Mouse (Mus musculus): ENCODE results near the gene Hipk1. TPM values are rescaled to one million over a fixed set of nuclear protein-coding genes. Genes with fewer than 3 reads are reported as not detected.

Hipk1 gene
- polyA plus RNA-seq, 1 experiment from 2014 or later, result 6.3 TPM

DNA sequence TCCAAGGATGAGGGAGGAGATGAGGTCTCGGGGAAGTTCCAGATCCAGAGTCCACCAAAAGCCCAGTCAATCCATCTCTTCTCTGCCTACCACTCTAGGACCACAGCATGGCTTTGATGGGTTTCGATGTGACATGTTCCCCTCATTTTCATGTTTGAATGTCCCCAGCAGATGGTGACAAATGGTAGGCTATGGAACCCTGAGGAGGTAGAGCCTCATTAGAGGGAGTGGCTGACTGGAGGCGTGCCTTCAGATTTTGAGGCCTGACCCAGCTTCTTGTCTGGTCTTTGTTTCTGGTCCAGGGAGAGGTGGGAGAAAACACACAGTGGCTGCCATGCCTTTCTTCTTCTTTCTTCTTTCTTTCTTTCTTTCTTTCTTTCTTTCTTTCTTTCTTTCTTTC lies 100.9 kb downstream of the Hipk1 start:
- no peaks in the 10 kb centered on the region for H3K36me3 ChIP-seq (ENCODE audit: control insufficient read depth, insufficient read depth, low read length)
- no peaks in the 10 kb centered on the region for H3K9me3 ChIP-seq (ENCODE audit: control insufficient read depth, low read length)
- no peak overlapping the region for H3K27ac ChIP-seq (ENCODE audit: low read length)
- no peaks in the 10 kb centered on the region for H3K4me1 ChIP-seq (ENCODE audit: control insufficient read depth, insufficient read depth, low read length)
- H3K4me3 ChIP-seq (ENCODE audit: low read length), result no peak overlapping the region
- H3K27me3 ChIP-seq (replicated peaks; ENCODE audit: control insufficient read depth, insufficient read depth, low read length), result no peaks in the 10 kb centered on the region
- no peak overlapping the region for H3K4me2 ChIP-seq (ENCODE audit: low read depth, low read length)
- H3K9ac ChIP-seq (ENCODE audit: low read depth, low read length), result no peak overlapping the region
- no peak for ATAC-seq
- 69% methylated on average over 3 of the region's 3 CpGs for WGBS

Other genes starting within 250 kb of the Hipk1 start
- gene Syt6, start 216.3 kb downstream of the Hipk1 start, polyA plus RNA-seq (2015; fragmentation: Nextera tagmentation; extraction: Ambion mirVana), result 0.62 and 0.72 TPM in 2 replicates
- 0.11 and 0.22 TPM in 2 replicates for gene Atg4a-ps, start 145.5 kb downstream of the Hipk1 start, polyA plus RNA-seq (2015; fragmentation: Nextera tagmentation; extraction: Ambion mirVana)
- 41.6 and 44.0 TPM in 2 replicates for gene Olfml3, start 53.6 kb downstream of the Hipk1 start, polyA plus RNA-seq (2015; fragmentation: Nextera tagmentation; extraction: Ambion mirVana)
- not detected in 2 replicates for gene Gm10964, start 52.2 kb downstream of the Hipk1 start, polyA plus RNA-seq (2015; fragmentation: Nextera tagmentation; extraction: Ambion mirVana)
- gene Dclre1b, start 17.9 kb upstream of the Hipk1 start, polyA plus RNA-seq (2015; fragmentation: Nextera tagmentation; extraction: Ambion mirVana), result 19.1 and 21.1 TPM in 2 replicates
- 21.0 and 21.8 TPM in 2 replicates for gene Ap4b1, start 18.0 kb upstream of the Hipk1 start, polyA plus RNA-seq (2015; fragmentation: Nextera tagmentation; extraction: Ambion mirVana)
- gene Gm43064, start 18.0 kb upstream of the Hipk1 start, polyA plus RNA-seq (2015; fragmentation: Nextera tagmentation; extraction: Ambion mirVana), result 0.45 and 0.69 TPM in 2 replicates
- 14.2 and 22.4 TPM in 2 replicates for gene Bcl2l15, start 41.0 kb upstream of the Hipk1 start, polyA plus RNA-seq (2015; fragmentation: Nextera tagmentation; extraction: Ambion mirVana)
- gene Ptpn22, start 68.2 kb upstream of the Hipk1 start, polyA plus RNA-seq (2015; fragmentation: Nextera tagmentation; extraction: Ambion mirVana), result 2.2 and 2.8 TPM in 2 replicates
- 6.3 and 7.1 TPM in 2 replicates for gene Rsbn1, start 122.6 kb upstream of the Hipk1 start, polyA plus RNA-seq (2015; fragmentation: Nextera tagmentation; extraction: Ambion mirVana)
- gene Phtf1, start 176.5 kb upstream of the Hipk1 start, polyA plus RNA-seq (2015; fragmentation: Nextera tagmentation; extraction: Ambion mirVana), result 12.7 and 13.5 TPM in 2 replicates

All from intestine, embryonic 16.5 days (tissue).